Mouse (Mus musculus) activated CD4-positive, CD25-positive, alpha-beta regulatory T cell, adult 4 months (primary cell): ENCODE results near the gene 2310022A10Rik. TPM values are rescaled to one million over a fixed set of nuclear protein-coding genes. Genes with fewer than 3 reads are reported as not detected.

Experiments used
- ATAC-seq: one replicate; pipeline ENCODE4 v1.8.0; 2017
- polyA plus RNA-seq, 2 experiments: library from polyadenylated mRNA; unstranded; fragments of 100-300 nt; shearing (Covaris generic); gene quantifications; one replicate each; pipeline ENCODE4 v1.2.1; 2017

2310022A10Rik gene
- polyA plus RNA-seq, 2 experiments from 2014 or later: 14.9 to 18.7 TPM

GRCm38 (mm10) chr7:27541431-27541830, 11.6 kb upstream of the 2310022A10Rik start:
- ATAC-seq: peak; percentile 81

- ATAC-seq: no peak
Measured at GRCm38 (mm10) chr7:27541922-27542321, 11.1 kb upstream of the 2310022A10Rik start.

GRCm38 (mm10) chr7:27542392-27543033, 10.5 kb upstream of the 2310022A10Rik start:
- ATAC-seq: peak; percentile 30

GRCm38 (mm10) chr7:27543065-27543464, 10.0 kb upstream of the 2310022A10Rik start:
- ATAC-seq: no peak

- ATAC-seq: no peak
Measured at GRCm38 (mm10) chr7:27543851-27544250, 9.2 kb upstream of the 2310022A10Rik start.

GRCm38 (mm10) chr7:27544675-27545370, 8.2 kb upstream of the 2310022A10Rik start:
- ATAC-seq: peak; percentile 85

GRCm38 (mm10) chr7:27549597-27549996, 3.4 kb upstream of the 2310022A10Rik start:
- no peak for ATAC-seq

GRCm38 (mm10) chr7:27552070-27552469, 963 bp upstream of the 2310022A10Rik start:
- no peak for ATAC-seq

- no peak for ATAC-seq
Measured at GRCm38 (mm10) chr7:27560291-27560887, 7.4 kb downstream of the 2310022A10Rik start.

GRCm38 (mm10) chr7:27560978-27561377, 7.9 kb downstream of the 2310022A10Rik start:
- no peak for ATAC-seq

- ATAC-seq: no peak
Measured at GRCm38 (mm10) chr7:27569580-27570224, 16.7 kb downstream of the 2310022A10Rik start.

- ATAC-seq: no peak
Measured at GRCm38 (mm10) chr7:27572133-27572532, 19.1 kb downstream of the 2310022A10Rik start.

- ATAC-seq: no peak
Measured at GRCm38 (mm10) chr7:27574124-27574880, 21.3 kb downstream of the 2310022A10Rik start.

GRCm38 (mm10) chr7:27576914-27577313, 23.9 kb downstream of the 2310022A10Rik start:
- peak; percentile 63 for ATAC-seq

GRCm38 (mm10) chr7:27577589-27577988, 24.6 kb downstream of the 2310022A10Rik start:
- no peak for ATAC-seq

- no peak for ATAC-seq
Measured at GRCm38 (mm10) chr7:27578465-27578864, 25.4 kb downstream of the 2310022A10Rik start.

GRCm38 (mm10) chr7:27580380-27581174, 27.5 kb downstream of the 2310022A10Rik start:
- ATAC-seq: no peak

GRCm38 (mm10) chr7:27586861-27587260, 33.8 kb downstream of the 2310022A10Rik start:
- ATAC-seq: no peak

GRCm38 (mm10) chr7:27587741-27588140, 34.7 kb downstream of the 2310022A10Rik start:
- no peak for ATAC-seq

- no peak for ATAC-seq
Measured at GRCm38 (mm10) chr7:27590088-27590487, 37.1 kb downstream of the 2310022A10Rik start.

- no peak for ATAC-seq
Measured at GRCm38 (mm10) chr7:27590566-27591213, 37.7 kb downstream of the 2310022A10Rik start.
